Mouse (Mus musculus): ENCODE data around the gene Pla1a. TPM values are rescaled to one million over a fixed set of nuclear protein-coding genes. Genes with fewer than 3 reads are reported as not detected.

Pla1a gene
- total RNA-seq, 2 experiments from 2014 or later = 16.4 to 45.3 TPM

DNA sequence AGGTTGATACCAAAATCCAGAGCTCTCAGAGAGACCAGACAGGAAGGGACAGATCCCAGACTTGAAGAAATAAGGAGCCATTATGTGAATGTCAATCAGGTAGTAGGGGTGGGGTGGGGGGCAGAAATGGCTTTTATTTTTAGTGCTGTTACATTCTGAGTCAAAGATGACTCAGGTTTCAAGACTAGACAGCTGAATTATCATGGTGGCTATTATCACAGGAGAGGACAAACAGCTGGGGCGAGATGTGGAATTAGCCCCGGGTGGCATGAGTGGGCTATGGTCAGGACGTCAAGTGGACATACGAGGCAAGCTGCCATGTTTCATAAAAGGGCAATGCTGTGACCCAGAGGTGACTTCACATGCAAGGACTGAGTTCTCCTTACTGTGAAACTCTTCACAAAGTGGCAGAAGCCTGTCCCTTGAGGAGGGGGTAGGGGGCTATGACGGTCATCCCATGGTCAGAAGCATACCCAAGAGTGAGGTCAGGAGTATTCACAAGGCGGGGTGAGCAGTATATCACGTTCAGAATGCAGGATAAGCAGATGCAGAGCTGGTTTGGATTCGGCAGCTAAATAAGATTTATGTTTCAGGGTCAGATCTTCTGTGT lies 43.6 kb downstream of the Pla1a start:
- DNase-seq = no peak

GRCm38 (mm10) chr16:38388757-38389156 lies 44.2 kb downstream of the Pla1a start:
- DNase-seq = no peak

GRCm38 (mm10) chr16:38387389-38387788 lies 45.6 kb downstream of the Pla1a start:
- no peak for DNase-seq

GRCm38 (mm10) chr16:38385700-38386099 lies 47.2 kb downstream of the Pla1a start:
- no peak for DNase-seq

GRCm38 (mm10) chr16:38385184-38385634 lies 47.7 kb downstream of the Pla1a start:
- no peak for DNase-seq

- DNase-seq = no peak
Measured at GRCm38 (mm10) chr16:38383683-38384082, 49.3 kb downstream of the Pla1a start.

- no peak for DNase-seq
Measured at GRCm38 (mm10) chr16:38379926-38380325, 53.0 kb downstream of the Pla1a start.

GRCm38 (mm10) chr16:38379493-38379892 lies 53.5 kb downstream of the Pla1a start:
- no peak for DNase-seq

DNA sequence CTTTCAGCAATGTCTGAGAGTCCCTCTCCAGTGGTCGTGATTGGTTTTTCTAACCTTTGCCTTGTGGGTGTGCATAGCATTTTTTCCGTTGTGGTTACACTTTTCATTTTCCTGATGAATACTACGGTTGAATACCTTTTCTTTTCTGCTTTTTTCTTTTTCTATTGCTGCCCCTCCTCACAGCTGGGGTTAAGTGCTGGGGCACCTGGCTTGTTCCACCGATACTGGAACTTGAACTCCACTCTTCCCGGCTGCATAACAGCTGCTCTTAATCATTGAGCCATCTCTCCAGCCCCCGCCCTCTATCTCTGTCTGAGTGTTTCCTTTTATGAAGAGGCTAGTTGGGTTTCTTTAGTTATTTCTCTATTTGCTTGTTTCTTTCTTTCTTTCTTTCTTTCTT lies 53.9 kb downstream of the Pla1a start:
- DNase-seq = no peak

DNA sequence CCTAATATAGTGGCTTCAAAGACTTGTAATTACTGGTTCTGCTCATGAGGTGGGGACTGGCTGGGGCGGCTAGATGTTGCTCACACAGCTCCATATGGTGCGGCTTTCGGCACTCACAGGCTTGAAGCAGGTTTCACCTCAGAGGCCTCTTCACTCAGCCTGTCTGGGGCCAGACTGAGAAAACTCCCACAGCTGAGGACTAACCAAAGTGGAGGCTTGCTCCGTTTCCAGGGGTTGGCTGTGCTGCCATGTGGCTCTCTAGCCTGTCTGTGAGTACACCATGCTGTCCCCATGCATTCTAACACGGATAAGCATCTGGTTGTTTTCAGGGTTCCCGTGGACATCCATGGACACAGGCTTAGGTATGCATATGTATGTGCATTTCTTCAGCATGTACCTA lies 54.4 kb downstream of the Pla1a start:
- DNase-seq = no peak

- no peak for DNase-seq
Measured at GRCm38 (mm10) chr16:38377546-38377945, 55.4 kb downstream of the Pla1a start.

DNA sequence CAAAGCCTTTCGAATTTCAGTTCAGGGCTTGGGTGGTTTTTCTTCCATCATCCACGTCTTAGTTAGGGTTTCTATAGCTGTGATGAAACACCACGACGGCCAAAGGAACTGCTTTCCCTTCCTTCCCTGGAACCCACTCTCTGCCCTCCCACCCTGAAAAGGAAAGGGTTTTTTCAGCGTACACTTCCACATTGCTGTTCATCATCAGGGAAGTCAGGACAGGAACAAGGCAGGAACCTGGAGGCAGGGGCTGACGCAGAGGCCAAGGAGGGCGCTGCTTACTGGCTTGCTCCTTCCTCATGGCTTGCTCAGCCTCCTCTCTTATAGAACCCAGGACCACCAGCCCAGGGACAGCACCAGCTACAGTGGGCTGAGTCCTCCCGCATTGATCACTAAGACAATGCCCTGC lies 56.1 kb downstream of the Pla1a start:
- no peak for DNase-seq

GRCm38 (mm10) chr16:38376163-38376840 lies 56.6 kb downstream of the Pla1a start:
- peak; percentile 57 to 68 for DNase-seq

GRCm38 (mm10) chr16:38375182-38375581 lies 57.8 kb downstream of the Pla1a start:
- DNase-seq = no peak

GRCm38 (mm10) chr16:38374379-38375140 lies 58.4 kb downstream of the Pla1a start:
- no peak for DNase-seq

GRCm38 (mm10) chr16:38373941-38374340 lies 59.0 kb downstream of the Pla1a start:
- no peak for DNase-seq

DNA sequence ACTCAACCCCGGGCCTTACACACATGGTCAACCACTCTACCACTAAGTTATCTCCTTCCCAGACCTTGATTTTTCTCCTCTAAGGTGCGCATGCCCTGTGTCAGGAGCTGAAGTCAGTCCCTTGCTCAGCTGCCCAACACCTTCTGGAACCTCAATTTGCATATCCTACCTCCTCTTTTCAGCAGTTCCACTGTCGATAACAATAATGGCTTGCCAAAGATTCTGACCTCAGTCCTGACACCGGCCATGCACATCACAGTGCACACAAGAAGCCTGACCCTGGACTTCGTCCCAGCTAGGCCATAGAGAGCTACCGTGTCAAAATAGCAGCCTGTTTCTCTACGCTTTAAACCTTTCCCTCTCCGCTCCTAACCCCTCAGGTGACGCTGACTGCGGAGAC lies 59.5 kb downstream of the Pla1a start:
- DNase-seq = no peak

- DNase-seq = no peak
Measured at GRCm38 (mm10) chr16:38372876-38373275, 60.1 kb downstream of the Pla1a start.

DNA sequence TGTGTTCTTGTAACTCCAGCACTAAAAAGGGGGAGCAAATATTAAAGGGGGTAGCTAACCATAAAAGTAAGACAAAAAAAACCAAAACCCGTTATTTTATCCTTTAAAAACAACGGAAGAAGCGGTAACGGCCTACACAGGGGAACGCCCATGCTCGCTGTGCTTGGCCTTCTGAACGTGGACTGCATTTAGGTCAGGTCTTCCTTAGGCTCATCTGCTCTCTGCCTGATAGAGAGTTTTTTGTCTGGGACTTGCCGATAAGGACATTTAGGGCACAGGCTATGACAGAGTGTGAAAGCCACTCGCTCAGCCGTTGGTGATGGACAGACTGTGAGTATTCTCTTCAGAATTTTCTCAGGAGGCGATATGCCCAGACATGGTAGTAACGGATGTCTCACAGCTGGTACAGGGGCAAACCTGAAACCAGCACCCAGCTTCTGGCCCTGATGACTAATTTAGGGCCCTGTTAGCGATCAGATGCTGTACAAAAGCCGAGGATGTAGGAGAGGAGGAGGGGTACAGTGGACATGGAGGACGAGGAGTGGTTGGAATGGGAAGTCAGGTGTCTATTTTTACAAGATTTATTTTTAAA lies 61.1 kb downstream of the Pla1a start:
- no peak for DNase-seq

DNA sequence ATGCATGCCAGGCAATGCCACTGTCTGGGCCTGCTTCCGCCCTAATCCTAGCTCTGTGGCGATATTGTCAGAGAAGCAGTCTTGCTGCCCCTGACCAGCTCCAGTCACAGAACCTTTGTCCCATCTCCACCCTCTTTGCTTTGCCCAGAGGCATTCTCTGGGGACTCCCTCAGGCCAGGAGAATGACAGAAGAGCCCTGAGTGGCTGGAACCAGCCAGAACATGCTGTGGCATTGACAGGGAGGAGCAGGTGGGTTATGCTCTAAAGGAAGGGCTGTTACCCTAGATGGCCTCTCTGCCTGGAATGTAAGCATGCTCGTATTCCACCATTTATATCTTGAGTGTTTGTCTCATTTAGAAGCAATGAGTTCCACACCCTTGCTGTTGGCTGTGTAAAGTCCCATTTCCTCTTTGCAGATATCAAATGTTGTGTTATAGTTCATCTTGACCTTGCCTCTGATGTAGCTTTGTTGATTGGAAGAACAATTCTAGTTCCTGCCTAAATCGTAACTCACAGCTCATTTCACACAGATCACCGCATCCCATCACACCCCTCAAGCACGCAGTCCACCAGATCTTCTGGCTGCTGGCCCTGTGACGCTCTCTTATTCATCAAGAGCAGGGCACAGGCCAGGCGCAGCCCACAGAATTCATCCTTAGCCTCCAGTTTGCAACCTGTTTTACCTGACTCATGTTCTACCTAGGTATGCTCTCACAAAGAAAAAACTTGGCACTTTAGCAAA lies 62.1 kb downstream of the Pla1a start:
- peak in 1 of 2 experiments; percentile 30 for DNase-seq

GRCm38 (mm10) chr16:38369992-38370484 lies 62.9 kb downstream of the Pla1a start:
- DNase-seq = no peak

GRCm38 (mm10) chr16:38369431-38369830 lies 63.5 kb downstream of the Pla1a start:
- no peak for DNase-seq
